Mouse (Mus musculus) embryonic facial prominence, embryonic 13.5 days (tissue): ENCODE measurements around the gene Appl1. TPM values are rescaled to one million over a fixed set of nuclear protein-coding genes. Genes with fewer than 3 reads are reported as not detected.
"Not testable (repeated sequence)": the region's sequence is repeated elsewhere in the genome, so short reads cannot be mapped to it uniquely, and the experiment has no call there.

Experiments
- ATAC-seq: fragments of 200-750 bp; cut with Nextera tagmentation; 2 replicates; pipeline ENCODE4 v1.8.0; 2017; ENCODE audit warnings: low read depth; ENCODE audit not compliant: insufficient number of reproducible peaks, insufficient read depth, low FRiP score, low TSS enrichment
- H3K27ac ChIP-seq: fragments of 300-500 bp; sonication (generic); 2 replicates; pipeline ENCODE4 v1.5.1; 2015; ENCODE audit warnings: moderate library complexity, mild to moderate bottlenecking, inconsistent platforms
- H3K27me3 ChIP-seq: fragments of 300-500 bp; sonication (generic); 2 replicates; pipeline ENCODE4 v1.6.1; 2015; ENCODE audit warnings: mild to moderate bottlenecking, inconsistent platforms
- H3K36me3 ChIP-seq: fragments of 300-500 bp; sonication (generic); 2 replicates; pipeline ENCODE4 v1.6.1; 2015; ENCODE audit warnings: mild to moderate bottlenecking, inconsistent platforms
- H3K4me1 ChIP-seq: fragments of 300-500 bp; sonication (generic); 2 replicates; pipeline ENCODE4 v1.6.1; 2015; ENCODE audit warnings: inconsistent platforms
- H3K4me2 ChIP-seq: fragments of 300-500 bp; sonication (generic); 2 replicates; pipeline ENCODE4 v1.6.1; 2015; ENCODE audit warnings: moderate library complexity, mild to moderate bottlenecking, inconsistent platforms
- H3K4me3 ChIP-seq: fragments of 300-500 bp; sonication (generic); 2 replicates; pipeline ENCODE4 v1.5.1; 2015; ENCODE audit warnings: mild to moderate bottlenecking, inconsistent platforms
- H3K9ac ChIP-seq: fragments of 300-500 bp; sonication (generic); 2 replicates; pipeline ENCODE4 v1.6.1; 2015; ENCODE audit warnings: mild to moderate bottlenecking, inconsistent platforms
- H3K9me3 ChIP-seq: fragments of 300-500 bp; sonication (generic); 2 replicates; pipeline ENCODE4 v1.6.1; 2016; ENCODE audit warnings: inconsistent platforms
- WGBS: fragments of 180-500 bp; shearing (Covaris S2); methylation state at CpG from one replicate; pipeline ENCODE4 v1.1.7; 2015; ENCODE audit warnings: mixed read lengths; 5-methylcytosine and 5-hydroxymethylcytosine counted together
- polyA plus RNA-seq: library from polyadenylated mRNA; unstranded; fragments of >200 nt; fragmentation: Nextera tagmentation; extraction: Ambion mirVana; gene quantifications from 2 replicates; pipeline ENCODE4 v1.2.1, GENCODE M21; 2015

The Appl1 gene
- polyA plus RNA-seq, 1 experiment from 2014 or later: 55.9 TPM

- 88% methylated on average over 1 of the region's 1 CpGs for WGBS
- peaks cover 40% of the 10 kb centered on the region for H3K36me3 ChIP-seq
Measured at GRCm38 (mm10) chr14:26960518-26960917, 10.5 kb downstream of the Appl1 start.

GRCm38 (mm10) chr14:26956139-26956538 is 14.9 kb downstream of the Appl1 start:
- not testable (repeated sequence) for H3K4me3 ChIP-seq, H3K9me3 ChIP-seq, H3K9ac ChIP-seq, ATAC-seq, H3K4me2 ChIP-seq, H3K4me1 ChIP-seq, H3K27ac ChIP-seq, H3K27me3 ChIP-seq
- peaks cover 45% of the 10 kb centered on the region for H3K36me3 ChIP-seq
- WGBS: 89% methylated on average over 2 of the region's 2 CpGs

More at GRCm38 (mm10) chr14:26960518-26960917, 10.5 kb downstream of the Appl1 start:
- Histone ChIP-seq H3K4me3 (no peak overlapping the region), H3K27me3 (no peaks in the 10 kb centered on the region), H3K9ac (no peak overlapping the region), H3K27ac (no peak overlapping the region), H3K9me3 (no peaks in the 10 kb centered on the region), H3K4me2 (no peak overlapping the region), H3K4me1 (no peaks in the 10 kb centered on the region)
- no peak for ATAC-seq

- H3K9me3 ChIP-seq: no peaks in the 10 kb centered on the region
- no peaks in the 10 kb centered on the region for H3K4me1 ChIP-seq
- H3K9ac ChIP-seq: no peak overlapping the region
- H3K4me3 ChIP-seq: no peak overlapping the region
- no peak for ATAC-seq
- 87% methylated on average over 4 of the region's 4 CpGs for WGBS
- H3K27ac ChIP-seq: no peak overlapping the region
- no peak overlapping the region for H3K4me2 ChIP-seq
- peaks cover 44% of the 10 kb centered on the region for H3K36me3 ChIP-seq
- no peaks in the 10 kb centered on the region for H3K27me3 ChIP-seq
Measured at GRCm38 (mm10) chr14:26935558-26935957, 35.5 kb downstream of the Appl1 start.

- no peaks in the 10 kb centered on the region for H3K4me1 ChIP-seq
- no peak for ATAC-seq
- no peak overlapping the region for H3K27ac ChIP-seq
- no peaks in the 10 kb centered on the region for H3K27me3 ChIP-seq
- no peak overlapping the region for H3K9ac ChIP-seq
- no peak overlapping the region for H3K4me3 ChIP-seq
- H3K9me3 ChIP-seq: no peaks in the 10 kb centered on the region
- peaks cover 42% of the 10 kb centered on the region for H3K36me3 ChIP-seq
- no peak overlapping the region for H3K4me2 ChIP-seq
- 93% methylated on average over 3 of the region's 3 CpGs for WGBS
Measured at GRCm38 (mm10) chr14:26934891-26935290, 36.1 kb downstream of the Appl1 start.

GRCm38 (mm10) chr14:26923702-26924421 is 47.2 kb downstream of the Appl1 start:
- Histone ChIP-seq H3K9ac (no peak overlapping the region), H3K36me3 (peaks cover 67% of the 10 kb centered on the region), H3K9me3 (no peaks in the 10 kb centered on the region), H3K4me3 (no peak overlapping the region), H3K4me1 (no peaks in the 10 kb centered on the region), H3K27me3 (no peaks in the 10 kb centered on the region), H3K4me2 (no peak overlapping the region), H3K27ac (no peak overlapping the region)
- WGBS: 91% methylated on average over 5 of the region's 5 CpGs
- no peak for ATAC-seq

GRCm38 (mm10) chr14:26919310-26919709 is 51.7 kb downstream of the Appl1 start:
- Histone ChIP-seq H3K9ac (no peak overlapping the region), H3K27ac (no peak overlapping the region), H3K9me3 (no peaks in the 10 kb centered on the region), H3K36me3 (peaks cover 46% of the 10 kb centered on the region), H3K27me3 (no peaks in the 10 kb centered on the region), H3K4me2 (no peak overlapping the region), H3K4me1 (no peaks in the 10 kb centered on the region), H3K4me3 (no peak overlapping the region)
- ATAC-seq: no peak
- WGBS: 94% methylated on average over 3 of the region's 3 CpGs

GRCm38 (mm10) chr14:26913681-26914268 is 57.3 kb downstream of the Appl1 start:
- Histone ChIP-seq H3K27me3 (no peaks in the 10 kb centered on the region), H3K4me1 (no peaks in the 10 kb centered on the region), H3K9ac (no peak overlapping the region), H3K27ac (no peak overlapping the region), H3K9me3 (no peaks in the 10 kb centered on the region), H3K4me3 (no peak overlapping the region), H3K36me3 (peaks cover 8% of the 10 kb centered on the region; the same call in 1 of the 2 replicates), H3K4me2 (no peak overlapping the region)
- no peak for ATAC-seq
- 79% methylated on average over 9 of the region's 9 CpGs for WGBS

- Histone ChIP-seq H3K4me1 (no peaks in the 10 kb centered on the region), H3K9ac (no peak overlapping the region)
- WGBS: 81% methylated on average over 13 of the region's 13 CpGs
Measured at GRCm38 (mm10) chr14:26911826-26912225, 59.2 kb downstream of the Appl1 start.

GRCm38 (mm10) chr14:26911201-26911600 is 59.8 kb downstream of the Appl1 start:
- Histone ChIP-seq H3K27me3 (no peaks in the 10 kb centered on the region), H3K36me3 (no peaks in the 10 kb centered on the region), H3K9me3 (no peaks in the 10 kb centered on the region), H3K4me2 (no peak overlapping the region), H3K4me3 (no peak overlapping the region), H3K9ac (no peak overlapping the region), H3K4me1 (no peaks in the 10 kb centered on the region), H3K27ac (no peak overlapping the region)
- WGBS: 67% methylated on average over 6 of the region's 6 CpGs
- ATAC-seq: no peak

More at GRCm38 (mm10) chr14:26911826-26912225, 59.2 kb downstream of the Appl1 start:
- no peak overlapping the region for H3K27ac ChIP-seq
- no peaks in the 10 kb centered on the region for H3K9me3 ChIP-seq
- H3K4me2 ChIP-seq: no peak overlapping the region
- ATAC-seq: no peak
- no peaks in the 10 kb centered on the region for H3K27me3 ChIP-seq
- no peak overlapping the region for H3K4me3 ChIP-seq
- H3K36me3 ChIP-seq: no peaks in the 10 kb centered on the region

GRCm38 (mm10) chr14:26910461-26910860 is 60.6 kb downstream of the Appl1 start:
- H3K4me2 ChIP-seq, H3K27ac ChIP-seq, H3K9ac ChIP-seq, H3K27me3 ChIP-seq, ATAC-seq, H3K9me3 ChIP-seq, H3K4me3 ChIP-seq, H3K4me1 ChIP-seq, H3K36me3 ChIP-seq: not testable (repeated sequence)
- WGBS: 51% methylated on average over 9 of the region's 9 CpGs

- Histone ChIP-seq H3K4me3 (no peak overlapping the region), H3K9ac (no peak overlapping the region), H3K4me2 (no peak overlapping the region), H3K27ac (no peak overlapping the region), H3K9me3 (no peaks in the 10 kb centered on the region), H3K27me3 (no peaks in the 10 kb centered on the region), H3K4me1 (no peaks in the 10 kb centered on the region), H3K36me3 (no peaks in the 10 kb centered on the region)
- WGBS: 91% methylated on average over 4 of the region's 4 CpGs
- ATAC-seq: no peak
Measured at GRCm38 (mm10) chr14:26907401-26907800, 63.6 kb downstream of the Appl1 start.

GRCm38 (mm10) chr14:26900893-26901292 is 70.1 kb downstream of the Appl1 start:
- WGBS: 80% methylated on average over 12 of the region's 12 CpGs
- Histone ChIP-seq H3K4me3 (no peak overlapping the region), H3K9me3 (no peaks in the 10 kb centered on the region), H3K9ac (no peak overlapping the region), H3K27ac (no peak overlapping the region), H3K36me3 (no peaks in the 10 kb centered on the region), H3K4me1 (no peaks in the 10 kb centered on the region), H3K27me3 (no peaks in the 10 kb centered on the region), H3K4me2 (no peak overlapping the region)
- ATAC-seq: no peak
